Mouse (Mus musculus) megakaryocyte, adult 5-6 weeks (primary cell): Measurements from ENCODE around the gene Pde8a. TPM values are rescaled to one million over a fixed set of nuclear protein-coding genes. Genes with fewer than 3 reads are reported as not detected.

Source experiments
- ATAC-seq: 2 replicates; pipeline ENCODE4 v1.8.0; 2016; ENCODE audit warnings: mild to moderate bottlenecking, inconsistent platforms; ENCODE audit not compliant: poor library complexity, severe bottlenecking
- total RNA-seq, 2 experiments: library from RNA; stranded (forward) in 1 of 2; stranded (reverse) in 1 of 2; fragments of 153-499, 151-499 nt in 1 of 2; fragments of 221-1000, 200-1000 nt in 1 of 2; gene quantifications; 2 replicates each; pipeline versions ENCODE4 v1.2.3 to v1.2.4; 2015 to 2017

The Pde8a gene
- total RNA-seq, 2 experiments from 2014 or later, result 6.4 to 15.9 TPM

DNA sequence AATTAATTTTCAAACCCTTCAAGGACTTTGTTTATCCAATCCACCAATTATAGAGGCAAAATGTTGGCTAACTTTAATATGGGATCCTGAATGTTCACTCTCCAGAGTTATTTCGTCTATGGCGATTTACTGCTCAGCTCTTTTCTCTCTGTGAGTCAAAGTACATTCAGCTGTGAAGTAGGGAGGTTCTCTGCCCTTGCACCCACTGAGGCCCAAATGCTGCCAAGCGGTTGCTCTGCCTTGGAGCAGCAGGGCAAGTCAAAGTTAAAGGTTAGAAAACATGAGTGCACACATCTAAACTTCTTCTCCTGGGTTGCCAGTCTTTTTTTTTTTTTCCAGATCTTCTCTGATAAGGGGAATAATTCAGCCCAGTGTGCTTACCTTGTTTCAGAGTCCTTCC, 43.4 kb downstream of the Pde8a start:
- ATAC-seq, result no peak

- 0 out of 2 replicates have a peak, but pooled peaks have one; percentile 51 for ATAC-seq
These were observed 48.2 kb downstream of the Pde8a start for GRCm38 (mm10) chr7:81261548-81261947.

- ATAC-seq, result no peak
These were observed 59.5 kb downstream of the Pde8a start for GRCm38 (mm10) chr7:81272908-81273307.

DNA sequence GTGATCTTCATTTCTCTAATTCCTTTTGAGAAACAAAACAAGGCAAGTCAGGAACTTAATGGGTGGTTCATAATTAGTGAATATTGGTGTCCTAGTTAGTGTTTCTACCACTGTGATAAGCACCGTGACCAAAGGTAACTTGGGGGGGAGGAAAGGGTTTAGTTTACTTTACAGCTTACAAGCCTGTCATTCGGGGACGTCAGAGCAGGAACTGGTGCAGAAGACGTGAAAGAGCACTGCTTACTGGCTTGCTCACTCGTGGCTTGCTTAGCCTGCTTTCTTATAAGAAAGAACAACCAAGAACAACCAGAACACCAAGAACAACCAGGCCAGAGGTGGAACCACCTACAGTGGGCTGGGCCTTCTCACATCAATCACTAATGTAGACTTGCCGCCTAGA, 65.6 kb downstream of the Pde8a start:
- no peak for ATAC-seq

DNA sequence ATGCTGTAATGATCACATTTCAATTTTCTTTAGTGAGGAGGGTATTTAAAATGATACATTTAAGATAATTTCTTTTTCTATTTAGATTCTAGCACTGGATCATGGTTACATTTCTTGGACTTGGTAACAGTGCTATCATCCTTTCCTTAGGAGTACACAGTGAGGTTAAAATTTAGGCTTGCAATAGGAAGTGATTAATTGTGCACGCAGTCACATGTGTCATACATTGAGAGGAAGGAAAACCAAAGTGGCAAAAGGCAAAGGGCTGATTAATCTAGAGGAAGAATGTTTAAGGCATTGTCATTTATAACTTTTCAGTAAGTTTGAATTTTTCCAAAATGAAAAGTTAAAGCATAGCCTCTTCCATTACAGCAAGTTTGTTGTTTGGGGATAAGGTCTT, 67.8 kb downstream of the Pde8a start:
- ATAC-seq, result peak; percentile 56; the same call in 1 of the 2 replicates

- no peak for ATAC-seq
These were observed 73.1 kb downstream of the Pde8a start for GRCm38 (mm10) chr7:81286456-81286855.

DNA sequence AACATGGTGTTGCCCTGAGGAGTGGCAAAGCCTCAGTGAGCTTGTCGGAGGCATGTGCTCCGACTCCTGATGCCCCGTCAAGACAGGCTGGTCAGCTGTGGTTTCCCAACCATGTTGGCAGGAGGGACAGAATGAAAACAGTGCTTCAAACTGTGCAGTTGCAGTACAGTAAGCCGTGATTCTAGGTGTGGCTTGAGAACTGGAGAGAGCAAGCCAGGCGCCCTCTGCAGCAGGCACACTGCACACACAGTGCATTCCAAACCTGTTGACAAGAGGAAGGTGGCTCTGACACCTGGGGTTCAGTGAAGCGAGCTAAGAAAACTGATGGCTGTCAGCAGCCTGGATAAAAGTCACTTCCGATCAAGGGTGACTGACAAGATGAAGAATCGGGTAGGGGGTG, 73.5 kb downstream of the Pde8a start:
- ATAC-seq, result no peak

DNA sequence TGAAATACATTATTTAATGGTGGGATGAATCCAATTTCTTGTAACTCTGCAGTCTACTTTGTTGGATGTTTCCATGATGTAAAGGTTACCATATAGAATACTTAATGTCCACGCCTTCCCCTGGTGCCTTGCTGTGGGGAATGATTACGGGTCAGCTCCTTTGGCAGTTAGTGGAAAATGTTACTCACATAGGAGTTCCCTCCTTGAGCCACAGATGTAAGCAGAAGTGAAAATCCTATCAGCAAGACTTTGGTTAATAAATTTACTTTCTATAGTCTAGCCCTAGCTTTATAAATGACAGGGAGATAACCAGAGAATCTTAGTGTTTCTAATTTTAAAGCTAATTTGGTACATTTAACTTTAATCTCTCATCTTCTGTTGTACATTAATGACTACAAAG, 81.8 kb downstream of the Pde8a start:
- ATAC-seq, result peak; percentile 62

DNA sequence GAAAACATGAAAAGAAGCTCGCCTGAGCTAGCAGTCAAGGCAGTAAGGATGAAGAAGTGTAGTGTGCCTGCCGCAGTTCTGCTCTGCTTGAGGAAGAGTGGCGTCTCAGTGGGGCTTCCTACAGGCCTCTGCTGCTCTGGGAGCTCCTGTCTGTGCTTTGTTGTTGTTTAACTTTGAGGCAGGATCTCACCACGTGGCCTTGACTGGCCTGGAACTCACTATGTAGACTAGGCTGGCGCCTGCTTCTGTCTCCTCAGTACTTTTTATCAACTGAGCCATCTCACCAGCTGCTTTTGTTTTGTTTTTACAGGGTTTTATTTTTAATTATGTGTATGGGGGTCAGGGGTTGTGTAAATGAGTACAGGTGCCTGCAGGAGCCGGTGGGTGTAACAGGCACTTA, 84.8 kb downstream of the Pde8a start:
- no peak for ATAC-seq

- ATAC-seq, result no peak
These were observed 87.9 kb downstream of the Pde8a start for GRCm38 (mm10) chr7:81301323-81301722.

DNA sequence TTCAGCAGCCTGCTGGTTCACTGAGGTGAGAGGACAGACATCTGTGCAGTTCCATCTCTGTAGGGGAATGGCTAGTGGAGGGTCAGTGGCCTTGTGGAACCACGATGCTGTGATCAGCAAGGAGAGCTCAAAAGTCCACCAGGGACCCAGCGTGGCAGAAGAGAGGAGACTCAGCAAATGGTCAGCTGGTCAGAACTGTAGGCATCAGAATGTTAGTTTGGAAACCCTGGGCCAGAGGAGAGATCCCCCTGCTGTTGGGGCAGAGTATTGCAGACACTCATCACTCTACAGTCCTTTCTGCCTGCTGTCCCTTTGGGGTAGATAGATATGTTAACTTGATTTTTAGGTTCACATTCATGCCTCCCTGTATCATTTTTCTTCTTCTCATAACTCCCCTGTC, 90.3 kb downstream of the Pde8a start:
- ATAC-seq, result 0 out of 2 replicates have a peak, but pooled peaks have one; percentile 47

DNA sequence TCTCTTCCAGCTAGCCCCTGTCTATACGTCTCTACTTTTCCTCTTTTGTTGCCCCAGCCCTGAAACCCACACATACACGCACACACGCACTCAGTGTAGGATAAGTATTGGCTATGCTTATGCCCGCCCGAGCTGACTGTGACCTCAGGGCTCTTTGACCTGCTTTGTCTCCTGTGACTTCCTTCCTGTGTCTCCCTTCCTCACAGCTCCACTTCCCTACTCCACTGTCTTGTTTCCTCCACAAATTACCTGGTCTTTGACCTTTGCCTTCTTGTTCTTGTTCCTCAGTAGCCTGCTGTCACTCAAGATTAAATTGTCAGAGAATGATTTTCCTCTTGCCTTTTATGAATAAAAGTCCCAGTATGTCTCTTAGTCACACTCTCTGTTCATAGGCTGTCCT, 90.7 kb downstream of the Pde8a start:
- ATAC-seq, result no peak

GRCm38 (mm10) chr7:81304675-81305074, 91.3 kb downstream of the Pde8a start:
- no peak for ATAC-seq

DNA sequence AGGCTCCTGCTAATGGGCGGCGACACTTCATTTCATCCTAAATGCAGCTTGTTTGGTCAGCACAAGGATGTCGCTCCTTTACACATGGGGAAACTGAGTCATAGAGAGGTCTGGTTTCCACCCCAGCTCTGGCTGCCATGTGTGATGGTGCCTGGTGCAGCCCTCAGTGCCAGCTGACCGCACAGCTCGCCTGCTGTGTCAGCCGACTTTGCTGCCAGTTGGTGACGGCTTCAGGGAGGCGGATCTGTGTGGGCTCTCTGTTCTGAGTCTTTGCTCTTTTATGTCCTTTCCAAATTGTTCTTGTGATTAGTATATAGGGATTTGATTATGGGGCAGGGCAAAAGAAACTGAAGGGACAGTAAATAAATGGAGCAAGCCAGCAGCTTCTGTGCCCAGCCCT, 94.3 kb downstream of the Pde8a start:
- ATAC-seq, result peak; percentile 25; the same call in 1 of the 2 replicates

- no peak for ATAC-seq
These were observed 95.9 kb downstream of the Pde8a start for GRCm38 (mm10) chr7:81309247-81309646.

DNA sequence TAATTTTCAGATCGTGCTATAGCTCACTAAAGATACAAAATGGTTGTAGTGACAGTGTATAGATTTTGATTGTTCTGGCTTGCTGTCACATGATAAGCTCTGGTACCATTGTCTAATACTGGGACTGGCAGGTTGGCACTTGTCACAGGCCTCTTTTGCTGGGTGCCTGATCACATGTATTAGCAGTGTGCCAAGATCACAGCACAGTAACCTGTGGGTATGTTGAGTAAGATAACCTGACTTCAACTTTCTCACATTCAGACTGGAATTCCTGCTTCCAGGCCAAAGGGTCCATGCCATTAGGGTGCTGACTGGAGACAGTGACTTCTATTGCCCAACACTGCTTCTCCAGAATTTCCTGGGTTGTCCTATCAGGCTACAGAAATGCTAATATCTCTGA, 97.7 kb downstream of the Pde8a start:
- no peak for ATAC-seq

DNA sequence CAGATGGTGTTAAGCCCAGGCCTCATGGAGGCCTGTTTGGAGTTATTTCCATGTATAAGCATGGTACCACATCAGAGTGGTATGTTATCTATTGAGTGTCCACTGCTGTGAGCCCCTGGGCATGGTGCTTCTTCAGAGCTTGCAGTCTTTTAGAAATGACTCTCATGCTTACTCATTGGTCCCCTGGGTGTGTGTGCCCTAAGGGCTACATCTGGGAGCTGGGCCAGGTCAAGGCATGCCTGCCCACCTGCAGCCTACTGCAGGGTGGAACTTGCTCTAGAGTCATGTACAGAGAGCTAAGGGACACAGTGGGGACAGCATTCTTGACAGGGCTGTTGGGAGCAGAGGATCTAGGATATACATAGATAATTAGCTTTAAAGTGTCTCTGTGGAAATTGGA, 98.2 kb downstream of the Pde8a start:
- ATAC-seq, result no peak

DNA sequence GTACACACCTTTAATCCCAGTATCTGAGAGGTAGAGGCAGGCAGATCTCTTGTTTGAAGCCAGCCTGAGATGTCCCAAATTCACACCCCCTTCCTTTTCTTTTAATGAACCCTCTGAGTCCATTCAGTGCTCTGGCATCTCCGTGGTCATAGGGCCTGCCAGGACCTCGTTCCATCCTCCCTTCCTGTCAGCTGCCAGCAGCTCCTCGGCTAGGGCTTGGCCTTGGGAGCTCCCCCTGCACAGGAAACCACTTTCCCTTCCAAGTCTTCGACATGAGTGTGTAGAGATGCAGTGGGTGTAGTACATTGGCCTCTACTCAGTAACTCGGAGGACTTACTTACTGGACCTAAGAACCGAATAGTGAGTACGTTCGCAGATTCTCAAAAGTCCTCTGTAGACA, 102.2 kb downstream of the Pde8a start:
- no peak for ATAC-seq

GRCm38 (mm10) chr7:81319749-81320148, 106.4 kb downstream of the Pde8a start:
- ATAC-seq, result peak; percentile 83

- ATAC-seq, result no peak
These were observed 108.4 kb downstream of the Pde8a start for GRCm38 (mm10) chr7:81321776-81322175.

GRCm38 (mm10) chr7:81326043-81326442, 112.6 kb downstream of the Pde8a start:
- no peak for ATAC-seq

DNA sequence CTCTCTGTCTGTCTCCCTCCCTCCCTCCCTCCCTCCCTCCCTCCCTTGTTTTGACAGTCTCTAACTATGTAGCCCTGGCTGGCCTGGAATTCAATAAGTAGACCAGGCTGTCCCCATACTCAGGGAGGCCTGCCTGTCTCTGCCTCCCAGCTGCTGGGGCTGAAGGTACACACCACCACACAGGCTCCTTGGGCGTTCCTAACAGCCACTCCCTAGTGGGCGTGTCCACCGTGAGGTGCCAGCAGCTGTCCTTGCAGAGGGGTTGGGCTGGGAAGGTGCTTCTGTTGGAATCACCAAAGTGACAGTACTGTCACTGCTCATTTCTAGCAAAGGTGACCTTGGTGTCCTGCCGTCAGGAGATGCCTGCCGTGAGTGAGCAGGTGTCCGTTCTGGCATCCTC, 113.5 kb downstream of the Pde8a start:
- no peak for ATAC-seq

DNA sequence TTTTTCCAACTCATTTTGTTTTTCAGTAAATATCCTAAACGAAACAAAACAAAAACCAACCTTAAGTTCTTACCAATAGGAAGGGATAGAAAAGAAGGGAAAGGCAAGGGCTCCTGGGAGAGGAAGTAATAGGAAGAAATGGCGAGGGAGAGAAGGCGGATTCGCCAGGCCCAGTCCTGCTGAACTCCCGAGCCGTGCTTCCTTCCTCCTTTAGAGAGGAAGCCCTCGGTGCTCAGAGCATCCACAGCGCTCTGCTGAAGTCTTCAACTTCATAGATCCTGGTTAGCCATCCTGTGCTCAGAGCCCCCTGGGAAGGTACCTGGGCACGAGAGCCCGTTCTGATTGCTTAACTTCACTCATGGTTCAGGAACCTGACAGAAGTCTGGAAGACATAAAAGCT, 114.3 kb downstream of the Pde8a start:
- ATAC-seq, result peak; percentile 51

DNA sequence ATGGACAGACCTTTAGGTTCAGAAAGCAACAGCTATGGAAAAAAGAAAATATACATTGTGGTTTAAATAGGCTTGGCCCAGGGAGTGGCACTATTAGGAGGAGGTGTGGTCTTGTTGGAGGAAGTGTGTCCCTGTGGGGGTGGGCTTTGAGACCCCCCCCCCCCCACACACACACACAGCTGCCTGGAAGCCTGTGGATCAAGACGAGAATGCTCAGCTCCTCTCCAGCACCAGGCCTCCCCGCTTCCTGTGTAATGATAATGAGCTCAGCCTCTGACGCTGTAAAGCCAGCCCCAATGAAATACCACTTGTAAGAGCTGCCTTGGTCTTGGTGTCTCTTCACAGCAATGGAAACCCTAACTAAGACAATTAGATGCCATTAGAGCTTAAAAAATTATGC, 117.4 kb downstream of the Pde8a start:
- ATAC-seq, result no peak
